Mouse (Mus musculus) layer of hippocampus, adult 2 months (tissue): ENCODE data around the gene Hist4h4. TPM values are rescaled to one million over a fixed set of nuclear protein-coding genes. Genes with fewer than 3 reads are reported as not detected.
A peak's percentile ranks its signal among the peaks of the same experiment; 100 is the strongest.

ENCODE experiments used
- DNase-seq, 2 experiments: peaks; one replicate each; pipeline ENCODE4 v3.0.0; 2022; ENCODE audit warnings: low spot score in 2 of 2
- H3K27ac ChIP-seq: fragments of 200-600 bp; 2 replicates; pipeline ENCODE4 v1.8.1; 2022
- H3K4me3 ChIP-seq: fragments of 200-600 bp; 2 replicates; pipeline ENCODE4 v1.8.1; 2022; ENCODE audit warnings: mild to moderate bottlenecking
- CTCF ChIP-seq: fragments of 200-600 bp; conservative IDR thresholded peaks from 2 replicates; pipeline ENCODE4 v1.8.1; 2022; ENCODE audit warnings: antibody characterized with exemption, mild to moderate bottlenecking, moderate library complexity
- microRNA-seq, 2 experiments: library from miRNA; unstranded; fragments of <30 nt; microRNA quantifications; one replicate each; pipeline ENCODE4 v1.2.0; 2021
- total RNA-seq, 2 experiments: library from RNA; stranded (reverse); gene quantifications; 2 replicates each; pipeline ENCODE4 v1.2.3; 2021

The Hist4h4 gene
- total RNA-seq, 2 experiments from 2014 or later = 11.6 to 12.8 TPM

- no peak for TF ChIP-seq CTCF
- H3K4me3 ChIP-seq = no peak overlapping the region
These were observed 10.2 kb downstream of the Hist4h4 start for GRCm38 (mm10) chr6:136793831-136794525.

GRCm38 (mm10) chr6:136792884-136793758, 11.1 kb downstream of the Hist4h4 start:
- Histone ChIP-seq H3K27ac (no peak overlapping the region), H3K4me3 (no peak overlapping the region)
- no peak for DNase-seq
- TF ChIP-seq CTCF = no peak

More at GRCm38 (mm10) chr6:136793831-136794525, 10.2 kb downstream of the Hist4h4 start:
- DNase-seq = no peak
- no peak overlapping the region for H3K27ac ChIP-seq

GRCm38 (mm10) chr6:136789391-136789971, 14.7 kb downstream of the Hist4h4 start:
- H3K4me3 ChIP-seq = no peak overlapping the region
- H3K27ac ChIP-seq = no peak overlapping the region
- TF ChIP-seq CTCF = no peak
- DNase-seq = no peak

- no peak overlapping the region for H3K27ac ChIP-seq
- TF ChIP-seq CTCF = no peak
- peak in 1 of 2 experiments; percentile 42 for DNase-seq
- H3K4me3 ChIP-seq = no peak overlapping the region
These were observed 21.5 kb downstream of the Hist4h4 start for GRCm38 (mm10) chr6:136782761-136783160.

GRCm38 (mm10) chr6:136782146-136782545, 22.1 kb downstream of the Hist4h4 start:
- no peak for DNase-seq
- TF ChIP-seq CTCF = no peak
- Histone ChIP-seq H3K4me3 (no peak overlapping the region), H3K27ac (no peak overlapping the region)

GRCm38 (mm10) chr6:136781377-136781986, 22.7 kb downstream of the Hist4h4 start, which contains the start of gene Gucy2c:
TSS of gene Gucy2c (minus strand) at chr6:136781765.
- no peak for TF ChIP-seq CTCF
- Histone ChIP-seq H3K27ac (no peak within 1 kb of the TSS), H3K4me3 (no peak within 1 kb of the TSS)
- no peak for DNase-seq

GRCm38 (mm10) chr6:136776392-136776791, 27.8 kb downstream of the Hist4h4 start:
- no peak overlapping the region for H3K27ac ChIP-seq
- TF ChIP-seq CTCF = no peak
- DNase-seq = no peak
- no peak overlapping the region for H3K4me3 ChIP-seq

GRCm38 (mm10) chr6:136769859-136770258, 34.4 kb downstream of the Hist4h4 start:
- no peak for TF ChIP-seq CTCF
- DNase-seq = no peak
- Histone ChIP-seq H3K4me3 (no peak overlapping the region), H3K27ac (no peak overlapping the region)

GRCm38 (mm10) chr6:136769143-136769542, 35.1 kb downstream of the Hist4h4 start:
- DNase-seq = no peak
- no peak for TF ChIP-seq CTCF
- Histone ChIP-seq H3K4me3 (no peak overlapping the region), H3K27ac (no peak overlapping the region)

- no peak for TF ChIP-seq CTCF
- DNase-seq = no peak
- H3K4me3 ChIP-seq = no peak overlapping the region
- H3K27ac ChIP-seq = no peak overlapping the region
These were observed 40.3 kb downstream of the Hist4h4 start for GRCm38 (mm10) chr6:136763912-136764311.

Small RNAs within 50 kb of the gene (microRNA-seq; reads per million reads assigned to microRNA genes)
- gene Gm44364 = 0 reads per million in 2 experiments

Other genes with a start within 250 kb of the Hist4h4 start
- under 1 TPM; 0.33 to 0.34 TPM for gene Plbd1, start 142.5 kb downstream of the Hist4h4 start, total RNA-seq
- gene Gucy2c, start 22.6 kb downstream of the Hist4h4 start, total RNA-seq = under 1 TPM; 0.36 to 0.54 TPM
- 10 to 100 TPM; 69.6 to 72.3 TPM for gene H2afj, start 3.8 kb upstream of the Hist4h4 start, total RNA-seq
- 1 to 10 TPM; 3.8 to 5.4 TPM for gene BC049715, start 23.2 kb upstream of the Hist4h4 start, total RNA-seq
- 100 to 1,000 TPM; 134 to 138 TPM for gene Wbp11, start 23.8 kb upstream of the Hist4h4 start, total RNA-seq
- 1 to 10 TPM; 5.8 to 7.9 TPM for gene Smco3, start 31.0 kb upstream of the Hist4h4 start, total RNA-seq
- gene Art4, start 53.3 kb upstream of the Hist4h4 start, total RNA-seq = not detected
- 10 to 100 TPM; 23.1 to 29.1 TPM for gene Mgp, start 71.4 kb upstream of the Hist4h4 start, total RNA-seq
- gene Erp27, start 117.8 kb upstream of the Hist4h4 start, total RNA-seq = under 1 TPM; 0.26 to 0.52 TPM
- gene Pde6h, start 119.4 kb upstream of the Hist4h4 start, total RNA-seq = under 1 TPM; 0.44 to 0.61 TPM
- gene Arhgdib, start 137.5 kb upstream of the Hist4h4 start, total RNA-seq = 1 to 10 TPM; 8.5 to 9.4 TPM